Mouse (Mus musculus): Measurements from ENCODE around the gene Gmfb.
A peak's percentile ranks its signal among the peaks of the same experiment; 100 is the strongest.
"Not testable (repeated sequence)": the region's sequence is repeated elsewhere in the genome, so short reads cannot be mapped to it uniquely, and the experiment has no call there.

The Gmfb gene

DNA sequence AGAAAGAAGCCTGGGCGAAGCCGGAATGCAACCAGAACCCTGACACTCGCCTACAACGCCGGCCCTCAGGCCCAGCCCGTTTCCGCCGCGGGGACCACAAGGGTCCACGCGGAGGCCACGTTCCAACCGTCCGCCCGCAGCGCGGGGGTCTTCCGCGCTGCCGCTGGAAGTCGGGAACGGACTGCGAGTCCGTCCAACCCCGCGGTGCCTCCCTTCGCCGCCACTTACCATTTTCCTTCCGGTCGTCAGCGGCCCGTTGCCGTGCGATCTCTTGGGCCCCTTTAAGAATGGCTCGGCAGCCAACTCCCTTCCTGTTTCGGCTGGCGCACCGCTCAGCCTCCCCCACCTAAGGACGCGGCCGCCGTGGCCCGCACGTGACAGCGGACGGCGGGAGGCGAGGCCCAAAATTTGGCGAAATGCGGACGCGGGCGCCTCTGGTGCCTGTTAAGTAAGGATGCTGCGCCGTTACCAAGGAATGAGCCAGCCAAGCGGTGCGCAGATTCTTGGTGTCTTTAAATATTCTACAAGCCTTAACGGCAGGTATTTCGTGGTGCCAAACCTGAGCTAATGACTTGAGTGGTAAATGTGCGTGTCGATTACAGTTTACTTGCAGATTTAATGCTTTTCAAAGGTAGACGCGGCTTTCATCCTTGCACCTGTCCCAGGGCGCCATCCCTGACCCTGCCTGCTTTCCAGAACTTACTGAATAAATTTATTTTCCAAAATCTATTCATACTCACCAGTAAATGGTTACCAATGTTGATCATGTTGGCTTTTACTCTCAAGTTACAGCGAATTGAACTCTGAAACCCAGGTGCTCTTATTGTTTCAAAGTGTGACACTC lies at the start of gene Gmfb:
TSS of gene Gmfb (minus strand) at position 370 of the 844 bp plus-strand sequence.
- peak; percentile 86 for ATAC-seq (ENCODE audit: insufficient number of reproducible peaks, low FRiP score, low TSS enrichment)

DNA sequence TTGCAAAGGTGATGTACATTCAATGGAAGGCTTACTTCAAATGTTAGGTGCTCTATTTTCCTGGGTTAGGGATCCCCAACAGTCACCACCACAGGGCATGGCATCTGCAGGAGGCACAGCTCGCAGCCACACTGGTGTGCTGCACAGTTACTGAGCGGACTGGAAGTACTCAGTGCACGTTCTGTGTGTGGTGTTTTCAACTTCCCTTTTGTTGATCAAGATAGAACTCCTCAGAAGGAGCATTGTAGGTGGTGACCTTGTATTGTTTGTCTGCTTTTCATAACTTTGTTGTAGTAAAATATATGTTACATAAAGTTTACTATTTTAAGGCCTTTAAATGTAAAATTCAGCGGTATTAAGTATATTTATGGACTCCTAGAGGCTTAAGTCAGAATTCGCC lies 40.9 kb upstream of the Gmfb start:
- no peak for ATAC-seq (ENCODE audit: insufficient number of reproducible peaks, low FRiP score, low TSS enrichment)

DNA sequence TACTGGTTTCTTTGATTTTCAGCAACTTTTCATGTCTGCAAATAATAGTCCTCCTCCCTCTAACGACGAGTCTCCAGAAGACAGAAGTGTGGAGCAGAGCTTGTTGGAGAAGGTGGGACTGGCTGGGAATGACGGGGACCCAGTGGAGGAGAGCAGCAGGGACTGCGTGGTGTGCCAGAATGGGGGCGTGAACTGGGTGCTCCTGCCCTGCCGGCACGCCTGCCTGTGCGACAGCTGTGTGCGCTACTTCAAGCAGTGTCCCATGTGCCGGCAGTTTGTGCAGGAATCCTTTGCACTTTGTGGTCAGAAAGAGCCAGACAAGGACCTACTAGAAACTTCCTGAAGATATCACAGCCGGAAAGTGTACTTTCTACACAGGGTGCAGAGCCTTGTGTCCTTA lies 31.6 kb upstream of the Gmfb start:
- no peak for ATAC-seq (ENCODE audit: insufficient number of reproducible peaks, low FRiP score, low TSS enrichment)

DNA sequence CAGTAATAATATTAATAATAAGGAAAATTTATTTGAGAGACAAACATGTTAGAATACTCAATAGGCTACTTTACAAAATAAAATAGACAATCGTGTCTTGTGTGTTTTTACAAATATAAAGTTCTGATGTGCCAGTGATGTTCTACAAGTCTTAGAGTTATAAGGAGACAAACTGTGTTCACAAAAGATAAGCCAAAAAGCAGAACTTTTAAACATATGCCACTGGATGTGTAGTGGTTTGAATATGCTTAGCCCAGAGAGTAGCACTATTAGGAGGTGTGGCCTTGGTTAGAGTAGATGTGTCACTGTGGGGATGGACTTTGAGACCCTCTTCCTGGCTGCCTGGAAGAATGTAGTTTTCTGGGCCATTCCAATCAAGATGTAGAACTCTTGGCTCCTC lies 27.7 kb upstream of the Gmfb start:
- no peak for ATAC-seq (ENCODE audit: insufficient number of reproducible peaks, low FRiP score, low TSS enrichment)

DNA sequence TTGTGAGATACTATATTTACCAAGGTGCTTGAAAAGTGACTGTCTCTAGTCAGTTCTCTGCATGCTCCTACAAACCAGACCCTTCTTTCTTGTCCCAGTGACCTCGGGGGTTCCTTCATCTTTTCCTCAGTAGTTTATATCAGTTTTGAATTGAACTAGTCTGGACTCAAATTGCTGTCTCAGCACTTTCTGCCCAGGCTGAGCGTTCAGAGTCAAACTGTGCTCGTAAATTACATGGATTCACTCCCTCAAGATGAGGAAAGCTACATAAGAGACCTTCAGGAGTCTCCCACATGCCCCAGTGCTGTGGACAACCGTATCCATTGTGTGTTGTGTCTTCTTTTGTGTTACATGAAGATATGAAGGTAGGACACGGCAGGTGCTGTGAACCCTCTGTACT lies 26.7 kb upstream of the Gmfb start:
- no peak for ATAC-seq (ENCODE audit: insufficient number of reproducible peaks, low FRiP score, low TSS enrichment)

DNA sequence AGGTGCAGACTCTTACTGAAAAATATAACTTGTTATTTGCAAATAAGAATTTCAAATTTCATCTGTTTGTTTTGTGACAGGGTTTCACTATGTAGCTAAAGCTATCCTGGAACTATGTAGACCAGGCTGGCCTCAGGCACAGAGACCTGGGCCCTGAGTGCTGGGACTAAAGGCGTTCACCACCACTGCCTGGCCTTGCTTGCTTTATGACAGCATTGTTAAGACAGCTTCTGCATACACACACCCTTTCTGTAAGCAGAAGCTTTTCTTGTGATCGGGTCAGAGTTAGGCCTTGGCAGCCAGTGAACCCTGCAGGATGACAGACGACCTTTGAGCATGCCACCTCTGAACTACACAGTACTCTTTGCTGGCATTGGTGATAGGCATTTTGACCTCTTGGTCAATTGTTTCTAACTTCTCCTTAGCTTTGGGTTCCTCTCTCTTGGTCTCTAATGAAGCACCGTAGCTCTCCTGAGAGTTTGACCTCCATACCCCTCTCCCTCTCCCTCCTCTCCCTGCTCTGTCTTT lies 26.1 kb upstream of the Gmfb start:
- no peak for ATAC-seq (ENCODE audit: insufficient number of reproducible peaks, low FRiP score, low TSS enrichment)

DNA sequence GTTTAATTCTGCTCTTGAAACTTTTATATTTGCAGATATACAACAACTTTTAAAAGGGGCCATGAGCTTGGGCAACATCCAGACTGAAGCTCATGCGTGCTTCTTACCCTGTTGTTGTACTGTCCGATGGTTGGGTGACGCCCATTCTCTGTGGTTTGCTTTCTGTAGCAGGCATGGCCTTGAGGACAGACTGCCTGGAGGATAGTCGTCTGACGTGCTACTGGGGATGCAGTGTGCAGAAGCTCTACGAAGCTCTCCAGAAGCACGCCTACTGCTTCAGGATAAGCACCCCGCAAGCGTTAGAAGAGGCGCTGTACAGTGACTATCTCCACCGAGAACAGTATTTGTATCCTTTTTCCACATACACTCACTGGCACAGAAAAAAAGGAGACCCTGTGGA lies 23.7 kb upstream of the Gmfb start:
- no peak for ATAC-seq (ENCODE audit: insufficient number of reproducible peaks, low FRiP score, low TSS enrichment)

DNA sequence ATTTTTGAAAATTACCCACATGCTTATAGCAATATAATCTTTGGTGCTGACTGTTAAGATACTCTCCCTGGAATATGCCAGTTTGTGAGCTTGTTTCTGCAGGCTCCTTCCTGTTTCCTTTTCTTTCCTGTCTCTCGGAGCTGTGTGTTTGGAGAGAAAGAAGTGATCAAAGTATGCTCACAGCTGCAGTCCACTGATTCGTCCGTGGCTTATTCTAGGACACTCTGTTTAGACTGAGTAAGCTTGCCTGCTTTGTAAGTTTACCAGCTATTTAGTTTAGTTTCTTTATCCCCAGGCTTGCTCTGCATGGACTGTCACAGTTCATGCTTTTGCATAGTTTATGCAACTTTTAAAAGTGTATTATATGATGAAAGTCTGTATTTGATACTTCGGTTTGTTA lies 17.3 kb upstream of the Gmfb start:
- no peak for ATAC-seq (ENCODE audit: insufficient number of reproducible peaks, low FRiP score, low TSS enrichment)

DNA sequence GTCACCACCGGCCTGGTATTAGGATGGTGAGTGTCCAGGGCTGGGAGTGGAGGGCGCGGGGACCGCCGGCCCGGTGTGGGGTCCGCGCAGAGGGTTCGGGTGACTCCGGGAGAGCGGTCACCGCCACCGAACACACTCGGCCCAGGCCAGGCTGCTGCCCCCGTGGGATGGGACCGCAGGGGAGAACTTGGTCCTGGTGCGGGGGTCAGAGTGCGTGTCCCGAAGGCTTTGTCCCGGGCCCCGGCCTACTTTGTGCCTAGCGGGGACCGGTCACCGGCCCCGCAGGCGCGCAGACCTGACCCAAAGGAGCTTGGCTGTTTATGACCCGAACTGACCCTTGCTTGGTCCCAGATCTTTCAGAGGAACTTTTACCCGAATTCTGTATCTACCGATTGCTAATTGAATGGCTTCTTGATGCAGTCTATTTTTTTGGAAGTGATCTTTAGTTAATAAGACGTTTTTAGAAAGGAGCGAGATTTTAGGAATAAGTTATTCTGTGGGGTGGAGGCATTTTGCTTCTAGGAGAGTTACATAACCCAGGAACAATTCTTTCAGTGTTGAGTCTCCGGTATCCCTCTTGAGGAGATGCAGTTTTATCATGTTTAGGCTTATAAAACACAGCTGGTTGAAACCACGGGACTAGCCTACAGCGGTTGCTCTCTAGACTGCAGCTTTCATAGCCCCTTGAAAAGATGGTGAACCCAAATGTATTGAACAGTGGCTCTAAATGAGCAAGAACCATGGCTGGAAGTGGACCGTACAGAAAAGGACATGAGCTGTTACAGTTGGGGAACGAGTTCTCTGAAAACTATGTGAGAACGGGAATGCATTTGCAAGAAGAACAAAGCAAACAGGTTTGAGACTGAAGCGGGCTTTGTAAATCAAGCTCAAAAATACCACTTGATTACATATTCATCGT lies 10.6 kb upstream of the Gmfb start:
- no peak; the same call in none of the 2 replicates for ATAC-seq (ENCODE audit: insufficient number of reproducible peaks, low FRiP score, low TSS enrichment)

DNA sequence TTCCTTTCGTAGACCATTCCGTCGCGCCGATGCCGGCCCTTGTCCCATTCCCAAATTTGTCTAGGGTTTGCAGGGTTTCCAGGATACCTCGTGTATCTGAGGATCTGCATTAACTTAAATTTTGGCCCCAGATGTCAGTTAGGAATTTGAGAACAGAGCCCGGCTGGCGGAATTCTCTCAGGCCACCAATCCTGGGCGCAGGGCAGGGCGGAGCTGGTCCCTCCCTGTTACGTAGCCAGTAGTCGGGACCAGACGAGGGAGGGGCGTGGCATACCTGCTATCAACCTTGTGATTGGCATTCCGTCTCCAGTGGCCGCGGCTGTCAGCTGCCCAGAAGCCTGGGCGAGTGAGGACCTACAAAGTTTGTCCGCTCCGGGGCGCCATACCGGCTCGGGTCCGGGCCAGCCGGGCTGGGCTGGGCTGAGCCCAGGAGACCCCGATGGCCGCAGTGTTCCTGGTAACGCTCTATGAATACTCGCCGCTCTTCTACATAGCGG lies 9.8 kb upstream of the Gmfb start, which contains the start of gene Cgrrf1:
TSS of gene Cgrrf1 (plus strand) at position 289 of the 497 bp plus-strand sequence.
- ATAC-seq (ENCODE audit: insufficient number of reproducible peaks, low FRiP score, low TSS enrichment) = peak; percentile 99

DNA sequence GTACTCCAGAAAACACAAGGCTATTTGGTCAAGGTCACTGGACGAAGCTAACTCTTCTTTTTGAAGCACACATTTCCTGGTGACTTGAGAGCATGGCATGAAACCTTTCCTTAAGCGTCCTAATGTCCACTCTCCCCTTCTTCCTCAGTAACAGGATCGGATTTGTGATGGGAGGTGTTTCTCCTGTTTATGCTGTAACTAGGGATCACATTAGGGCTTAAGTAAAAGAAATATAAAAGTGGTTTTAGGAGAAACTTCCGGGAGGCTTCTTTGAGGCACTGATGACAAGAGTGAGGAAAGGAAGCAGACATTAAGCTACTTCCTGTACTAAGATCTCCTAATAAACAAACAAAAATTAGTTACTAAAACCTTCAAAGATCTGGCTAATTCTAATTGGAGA lies 9.3 kb upstream of the Gmfb start:
- no peak for ATAC-seq (ENCODE audit: insufficient number of reproducible peaks, low FRiP score, low TSS enrichment)

DNA sequence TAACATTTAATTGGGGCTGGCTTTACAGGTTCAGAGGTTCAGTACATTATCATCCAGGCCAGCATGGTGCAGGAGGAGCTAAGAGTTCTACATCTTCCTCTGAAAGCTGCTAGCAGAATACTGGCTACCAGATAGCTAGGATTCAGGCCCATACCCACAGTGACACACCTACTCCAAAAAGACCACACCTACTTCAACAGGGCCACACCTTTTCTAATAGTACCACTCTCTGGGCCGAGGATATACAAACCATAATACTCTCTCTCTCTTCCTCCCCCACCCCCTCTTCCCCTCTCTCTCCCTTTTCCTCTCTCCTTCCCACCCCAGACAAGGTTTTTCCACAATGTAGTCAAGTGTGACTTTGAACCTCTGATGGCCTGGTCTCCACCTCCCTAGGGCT lies 5.4 kb upstream of the Gmfb start:
- no peak for ATAC-seq (ENCODE audit: insufficient number of reproducible peaks, low FRiP score, low TSS enrichment)

DNA sequence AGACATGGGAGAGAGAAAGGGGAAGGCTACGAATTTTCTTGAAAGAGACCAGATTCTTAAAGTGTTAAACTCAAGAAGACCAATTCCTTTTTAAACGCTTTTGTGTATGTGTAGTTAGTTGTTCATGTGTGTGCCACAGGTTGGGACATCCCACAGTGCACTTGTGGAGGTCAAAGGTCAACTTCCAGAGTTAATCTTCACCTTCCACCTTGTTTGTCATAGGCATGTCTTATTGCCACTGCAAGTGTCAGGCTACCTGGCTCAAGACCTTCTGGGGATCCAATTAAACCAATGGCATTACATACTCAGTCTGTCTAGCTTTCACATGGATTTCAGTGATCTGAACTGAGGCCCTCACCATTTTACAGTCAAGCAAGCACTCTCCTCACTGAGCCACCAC lies 2.0 kb upstream of the Gmfb start:
- ATAC-seq (ENCODE audit: insufficient number of reproducible peaks, low FRiP score, low TSS enrichment) = no peak

DNA sequence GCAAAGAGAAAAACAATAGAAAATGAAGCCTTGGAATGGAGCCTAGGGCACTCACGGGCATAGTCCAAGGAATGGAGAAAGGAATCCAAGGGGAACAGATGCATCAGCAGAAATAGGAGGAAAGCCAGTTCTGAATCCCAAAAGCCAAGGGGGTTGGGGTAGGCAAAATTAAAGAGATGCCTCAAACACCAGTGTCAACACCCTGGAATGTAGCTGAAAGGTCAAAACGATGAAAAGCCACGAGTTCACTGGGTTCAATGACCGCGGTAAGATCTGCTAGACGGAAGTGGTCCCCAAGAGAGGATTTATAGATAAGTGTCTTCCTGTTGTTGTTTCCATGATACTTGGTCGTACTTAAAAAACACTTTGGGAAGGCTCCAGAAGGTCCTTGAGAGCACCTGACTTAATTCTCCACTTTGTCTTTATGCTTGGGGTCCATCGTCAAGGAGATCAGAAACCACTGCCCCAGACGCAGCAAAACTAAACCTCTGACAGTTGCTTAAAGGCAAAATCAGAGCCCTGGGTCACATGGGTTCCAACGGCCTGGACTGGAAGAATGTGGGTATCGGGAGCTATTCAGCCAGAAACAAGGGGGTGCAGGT lies 670 bp downstream of the Gmfb start:
- peak; percentile 7; the same call in 1 of the 2 replicates for ATAC-seq (ENCODE audit: insufficient number of reproducible peaks, low FRiP score, low TSS enrichment)

DNA sequence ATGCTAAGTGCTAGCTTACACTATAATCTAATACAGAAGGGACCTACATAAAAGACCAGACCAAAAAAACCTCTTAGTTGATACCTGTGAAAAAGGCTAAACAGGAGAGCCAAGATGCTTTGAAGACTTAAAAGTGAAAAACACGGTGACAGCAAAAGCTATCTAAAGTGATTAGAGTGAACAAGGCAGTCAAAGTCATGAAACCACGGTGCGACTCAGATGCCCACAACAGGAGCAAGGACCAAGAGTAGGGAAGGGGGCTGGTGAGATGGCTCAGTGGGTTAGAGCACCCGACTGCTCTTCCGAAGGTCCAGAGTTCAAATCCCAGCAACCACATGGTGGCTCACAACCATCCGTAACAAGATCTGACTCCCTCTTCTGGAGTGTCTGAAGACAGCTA lies 2.1 kb downstream of the Gmfb start:
- ATAC-seq (ENCODE audit: insufficient number of reproducible peaks, low FRiP score, low TSS enrichment) = not testable (repeated sequence)

DNA sequence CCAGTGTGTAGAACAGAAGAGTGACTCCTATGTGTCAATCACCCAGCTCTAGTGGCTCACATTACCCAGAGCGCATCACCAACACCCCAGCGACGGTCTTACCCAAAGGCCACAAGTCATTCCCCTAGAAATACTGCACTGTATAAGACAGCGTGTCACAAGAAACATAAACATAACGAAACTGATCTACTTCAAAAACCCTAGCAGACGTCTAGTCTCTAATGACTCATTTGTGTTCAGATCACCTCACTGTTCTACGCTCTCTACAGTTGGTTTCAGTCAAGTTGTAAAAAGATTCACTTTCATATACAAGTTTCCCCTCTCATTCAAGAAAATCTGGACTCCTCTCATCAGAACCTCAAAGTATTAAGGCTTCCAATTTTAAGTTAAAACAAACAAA lies 3.3 kb downstream of the Gmfb start:
- no peak for ATAC-seq (ENCODE audit: insufficient number of reproducible peaks, low FRiP score, low TSS enrichment)

DNA sequence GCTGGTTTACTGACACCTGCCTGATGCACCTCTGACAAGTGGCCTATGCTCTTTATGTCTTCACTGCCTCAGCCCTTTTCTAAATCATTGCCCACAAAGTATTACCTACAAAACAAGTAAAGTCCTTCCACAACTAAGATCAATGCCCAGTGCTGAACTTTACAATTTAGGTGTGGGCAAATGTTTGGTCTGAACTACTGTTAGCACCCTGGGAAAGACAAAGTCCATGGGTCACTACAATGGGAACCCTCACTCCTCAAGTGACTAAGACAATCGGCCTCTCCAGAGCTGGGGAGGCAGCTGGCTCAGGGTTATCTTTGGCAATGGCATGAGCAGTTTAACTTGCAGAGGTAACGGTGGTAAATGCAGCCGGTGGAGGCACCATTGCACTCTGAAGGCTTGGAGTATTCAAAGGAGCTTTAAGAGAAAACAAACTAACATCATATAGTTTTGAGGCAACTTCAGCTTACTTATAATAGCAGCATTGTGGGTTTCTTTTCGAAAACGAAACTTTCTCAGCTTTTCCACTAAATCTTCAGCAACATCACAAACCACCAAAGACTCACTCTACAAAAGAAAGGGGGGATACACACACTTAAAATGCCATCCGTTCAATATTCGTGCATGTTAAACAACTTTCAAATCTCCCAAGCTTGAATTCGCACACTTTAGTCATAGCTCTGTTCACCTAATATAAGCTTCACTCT lies 5.0 kb downstream of the Gmfb start:
- ATAC-seq (ENCODE audit: insufficient number of reproducible peaks, low FRiP score, low TSS enrichment) = no peak

DNA sequence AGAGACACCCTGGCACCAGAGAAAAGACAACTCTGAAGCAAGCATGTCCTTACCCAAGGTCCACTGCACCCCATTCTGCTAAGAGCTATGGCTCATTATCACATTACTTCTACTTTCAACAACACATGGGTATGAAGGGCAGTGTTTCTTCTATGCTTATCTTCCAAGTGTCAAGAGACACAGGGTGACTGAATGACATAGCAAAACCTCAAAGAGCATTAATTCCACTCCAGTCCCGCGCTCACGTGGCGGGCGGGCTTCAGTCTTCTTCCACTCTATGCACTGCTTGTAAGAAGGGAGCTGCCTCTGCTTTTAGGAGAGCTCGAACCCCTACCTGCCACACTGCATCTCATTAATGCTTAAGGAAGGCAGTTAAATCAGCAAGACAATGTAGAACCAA lies 6.4 kb downstream of the Gmfb start:
- ATAC-seq (ENCODE audit: insufficient number of reproducible peaks, low FRiP score, low TSS enrichment) = no peak

DNA sequence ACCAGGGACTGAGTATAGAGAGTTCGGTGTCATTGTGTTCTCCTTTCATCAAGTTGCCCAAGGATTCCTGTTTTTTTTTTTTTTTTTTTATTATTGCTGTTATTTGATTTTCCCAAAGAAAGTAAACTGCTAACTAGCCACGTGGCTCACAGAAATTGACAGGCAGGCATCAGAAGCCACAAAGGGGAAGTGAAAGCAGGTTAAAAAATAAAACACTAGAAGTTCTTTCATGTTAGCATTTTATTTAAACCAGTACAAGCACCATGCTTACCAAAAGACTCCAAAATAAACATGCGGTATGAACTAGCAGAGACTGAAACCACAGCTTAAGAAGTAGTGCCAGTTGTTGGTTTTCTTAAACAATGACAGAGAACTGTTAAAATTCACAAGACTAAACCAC lies 14.1 kb downstream of the Gmfb start:
- ATAC-seq (ENCODE audit: insufficient number of reproducible peaks, low FRiP score, low TSS enrichment) = no peak

DNA sequence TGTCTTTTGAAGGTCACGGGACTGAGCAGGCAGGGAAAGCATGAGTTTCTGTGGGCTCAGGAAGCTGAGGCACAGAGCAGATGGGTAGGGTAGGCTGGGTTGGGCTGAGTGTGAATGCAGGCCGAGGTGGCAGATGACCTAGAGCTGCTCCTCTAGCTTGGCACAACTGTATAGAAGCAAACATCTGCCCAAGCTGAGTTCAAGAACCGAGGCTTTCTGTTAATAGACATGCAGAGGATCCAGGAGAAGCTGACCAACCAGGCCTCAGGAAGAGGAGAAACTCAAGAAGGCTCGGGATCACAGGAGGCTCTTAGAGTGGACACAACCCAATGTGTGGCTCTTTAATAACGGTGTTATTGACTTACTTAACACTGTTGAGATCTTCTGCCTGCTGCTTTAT lies 15.9 kb downstream of the Gmfb start:
- ATAC-seq (ENCODE audit: insufficient number of reproducible peaks, low FRiP score, low TSS enrichment) = no peak

Measured in cerebellum, adult (tissue).